Mouse (Mus musculus) MEL (cell line): ENCODE measurements around the gene Kcnn3.

ENCODE experiments used
- CTCF ChIP-seq, 3 experiments: IDR thresholded peaks in 2 of 3; conservative IDR thresholded peaks in 1 of 3; 2 replicates each; pipeline ENCODE4 v1.5.1; 2011 to 2012; ENCODE audit warnings: low read length in 3 of 3, low read depth in 2 of 3, mild to moderate bottlenecking in 2 of 3, improper control_type of control experiment in 1 of 3, inconsistent platforms in 1 of 3, mixed read lengths in 1 of 3, moderate library complexity in 1 of 3; ENCODE audit not compliant: control insufficient read depth in 1 of 3, insufficient read depth in 1 of 3, poor library complexity in 1 of 3, severe bottlenecking in 1 of 3
- MXI1 ChIP-seq: IDR thresholded peaks from 2 replicates; pipeline ENCODE4 v1.6.1; 2011; ENCODE audit warnings: mild to moderate bottlenecking, low read depth, low read length, improper control_type of control experiment
- USF2 ChIP-seq, 2 experiments: IDR thresholded peaks; 2 replicates each; pipeline ENCODE4 v1.6.1; 2011 to 2012; ENCODE audit warnings: improper control_type of control experiment in 2 of 2, low read length in 2 of 2, borderline replicate concordance in 1 of 2, inconsistent platforms in 1 of 2, low read depth in 1 of 2, mild to moderate bottlenecking in 1 of 2; ENCODE audit not compliant: insufficient read depth in 1 of 2
- ZNF384 ChIP-seq: IDR thresholded peaks from 2 replicates; pipeline ENCODE4 v1.6.1; 2012; ENCODE audit warnings: low read depth, mild to moderate bottlenecking, inconsistent platforms, low read length, improper control_type of control experiment

GRCm38 (mm10) chr3:89703596-89703995 lies 183.6 kb downstream of the Kcnn3 start:
- TF ChIP-seq ZNF384, result no peak
- TF ChIP-seq USF2 (IDR thresholded peaks at IDR 0.05; ENCODE audit: borderline replicate concordance in 1 of 2, insufficient read depth in 1 of 2, low read depth in 1 of 2, low read length in 2 of 2), result no peak
- TF ChIP-seq CTCF (IDR thresholded peaks at IDR 0.05 in 2 of 3, conservative IDR thresholded peaks at IDR 0.05 in 1 of 3; ENCODE audit: control insufficient read depth in 1 of 3, insufficient read depth in 1 of 3, low read depth in 2 of 3, low read length in 3 of 3, poor library complexity in 1 of 3, severe bottlenecking in 1 of 3), result no peak
- TF ChIP-seq MXI1, result no peak
